Mouse (Mus musculus): ENCODE results near the gene Stk19.
A peak's percentile ranks its signal among the peaks of the same experiment; 100 is the strongest.

Stk19 gene

GRCm38 (mm10) chr17:34836856-34837221 is at the start of gene Stk19, which contains the start of gene Dxo:
Stk19 (minus strand) TSS chr17:34836945.
Dxo (plus strand) TSS chr17:34837019.
- peak; percentile 95 to 98 for DNase-seq (ENCODE audit: low spot score in 2 of 2)

- DNase-seq (ENCODE audit: low spot score in 2 of 2) = no peak
Measured at GRCm38 (mm10) chr17:34885615-34886014, 48.9 kb upstream of the Stk19 start.

GRCm38 (mm10) chr17:34884704-34885103 is 48.0 kb upstream of the Stk19 start:
- DNase-seq (ENCODE audit: low spot score in 2 of 2) = no peak

GRCm38 (mm10) chr17:34883332-34883731 is 46.6 kb upstream of the Stk19 start:
- no peak for DNase-seq (ENCODE audit: low spot score in 2 of 2)

- DNase-seq (ENCODE audit: low spot score in 2 of 2) = no peak
Measured at GRCm38 (mm10) chr17:34881683-34882310, 45.1 kb upstream of the Stk19 start, which contains the start of gene Gm20547. Gm20547 (minus strand) TSS chr17:34882042.

GRCm38 (mm10) chr17:34881166-34881565 is 44.4 kb upstream of the Stk19 start:
- DNase-seq (ENCODE audit: low spot score in 2 of 2) = no peak

- no peak for DNase-seq (ENCODE audit: low spot score in 2 of 2)
Measured at GRCm38 (mm10) chr17:34879336-34879879, 42.7 kb upstream of the Stk19 start, which contains the start of gene Zbtb12. Zbtb12 (plus strand) TSS chr17:34879483.

GRCm38 (mm10) chr17:34874321-34874720 is 37.6 kb upstream of the Stk19 start:
- no peak for DNase-seq (ENCODE audit: low spot score in 2 of 2)

GRCm38 (mm10) chr17:34865981-34866380 is 29.2 kb upstream of the Stk19 start:
- no peak for DNase-seq (ENCODE audit: low spot score in 2 of 2)

- DNase-seq (ENCODE audit: low spot score in 2 of 2) = no peak
Measured at GRCm38 (mm10) chr17:34862416-34863081, 25.8 kb upstream of the Stk19 start, which contains the start of gene Cfb. Cfb (minus strand) TSS chr17:34862518.

- DNase-seq (ENCODE audit: low spot score in 2 of 2) = no peak
Measured at GRCm38 (mm10) chr17:34861704-34862415, 25.1 kb upstream of the Stk19 start.

- no peak for DNase-seq (ENCODE audit: low spot score in 2 of 2)
Measured at GRCm38 (mm10) chr17:34860514-34860913, 23.8 kb upstream of the Stk19 start.

GRCm38 (mm10) chr17:34858670-34859069 is 21.9 kb upstream of the Stk19 start:
- no peak for DNase-seq (ENCODE audit: low spot score in 2 of 2)

- no peak for DNase-seq (ENCODE audit: low spot score in 2 of 2)
Measured at GRCm38 (mm10) chr17:34855825-34856224, 19.1 kb upstream of the Stk19 start.

GRCm38 (mm10) chr17:34854761-34855160 is 18.0 kb upstream of the Stk19 start:
- no peak for DNase-seq (ENCODE audit: low spot score in 2 of 2)

- no peak for DNase-seq (ENCODE audit: low spot score in 2 of 2)
Measured at GRCm38 (mm10) chr17:34853511-34853910, 16.8 kb upstream of the Stk19 start.

- DNase-seq (ENCODE audit: low spot score in 2 of 2) = peak in 1 of 2 experiments; percentile 42
Measured at GRCm38 (mm10) chr17:34850517-34851125, 13.9 kb upstream of the Stk19 start.

GRCm38 (mm10) chr17:34849722-34850516 is 13.2 kb upstream of the Stk19 start, which contains the start of the genes Skiv2l and Nelfe:
Skiv2l (minus strand) TSS chr17:34850210.
Nelfe (plus strand) TSS chr17:34850391.
- peak; percentile 98 for DNase-seq (ENCODE audit: low spot score in 2 of 2)

- no peak for DNase-seq (ENCODE audit: low spot score in 2 of 2)
Measured at GRCm38 (mm10) chr17:34847615-34848014, 10.9 kb upstream of the Stk19 start.

GRCm38 (mm10) chr17:34847192-34847591 is 10.4 kb upstream of the Stk19 start:
- DNase-seq (ENCODE audit: low spot score in 2 of 2) = no peak

GRCm38 (mm10) chr17:34844884-34845283 is 8.1 kb upstream of the Stk19 start:
- DNase-seq (ENCODE audit: low spot score in 2 of 2) = no peak

Measured in frontal cortex, postnatal 10 days (tissue).